ENCODE assay signal across 19 mouse cellular contexts in the genomic region with DNA sequence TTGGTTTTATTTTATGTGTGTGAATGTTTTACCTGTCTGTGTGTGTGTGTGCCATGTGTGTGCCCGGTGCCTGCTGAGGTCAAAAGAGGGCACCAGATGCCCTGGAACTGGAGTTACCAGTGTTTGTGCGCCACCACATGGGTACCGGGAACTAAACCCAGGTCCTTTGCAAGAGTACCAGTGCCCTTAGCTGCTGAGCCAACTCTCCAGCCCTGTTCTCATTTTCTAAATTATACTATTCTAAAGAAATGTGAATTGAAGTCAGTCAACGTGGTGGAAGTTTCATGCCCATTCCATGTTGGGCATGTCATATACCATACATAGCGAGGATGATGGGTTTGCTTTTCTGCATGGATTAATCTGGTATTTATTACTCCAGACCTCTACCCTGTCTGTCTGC.
DNase-seq lines count a peak whose midpoint lies in the region; ATAC-seq and TF ChIP-seq lines count a peak whose summit lies in the region.
"Had no signal": no experiment of that assay in that cellular context is flagged by ENCODE, and none has a peak within 500 bp of the region (broad histone marks: within the 10 kb centered on the region; RNA-seq: fewer than 3 reads in every experiment).

No protein-coding gene starts in this region.

- H3K4me2 ChIP-seq in heart, embryonic 11.5 days = peak overlapping the region; percentile 33
- H3K4me2 ChIP-seq in liver, embryonic 14.5 days (ENCODE audit: low read depth) = peak overlapping the region; percentile 67
- peak overlapping the region; percentile 58 for H3K4me2 ChIP-seq in liver, postnatal 0 days (ENCODE audit: low read depth, low read length)
- H3K4me2 ChIP-seq in intestine, embryonic 16.5 days (ENCODE audit: low read depth, low read length) = no peak overlapping the region
- H3K4me2 ChIP-seq: forebrain, embryonic 13.5 days; hindbrain, embryonic 15.5 days had no signal

- H3K27me3 ChIP-seq in heart, embryonic 11.5 days (ENCODE audit: control insufficient read depth, insufficient read depth, low read length) = no peaks in the 10 kb centered on the region
- H3K27me3 ChIP-seq in megakaryocyte, embryonic 14.5 days (replicated peaks) = no peaks in the 10 kb centered on the region
- H3K27me3 ChIP-seq in liver, embryonic 14.5 days (ENCODE audit: control insufficient read depth, insufficient read depth, low read length) = no peaks in the 10 kb centered on the region
- H3K27me3 ChIP-seq in liver, postnatal 0 days (ENCODE audit: insufficient read depth, low read length) = no peaks in the 10 kb centered on the region
- no peaks in the 10 kb centered on the region for H3K27me3 ChIP-seq in intestine, embryonic 16.5 days (replicated peaks; ENCODE audit: control insufficient read depth, insufficient read depth, low read length)
- H3K27me3 ChIP-seq: hindbrain, embryonic 15.5 days had no signal

- TF ChIP-seq EP300 in liver, embryonic 14.5 days (IDR thresholded peaks at IDR 0.05; ENCODE audit: low read depth) = no peak
- TF ChIP-seq EP300 in liver, postnatal 0 days (IDR thresholded peaks at IDR 0.05; ENCODE audit: low read depth) = no peak

- no peak for TF ChIP-seq CTCF in liver, embryonic 14.5 days (IDR thresholded peaks at IDR 0.05; ENCODE audit: low read depth)
- no peak for TF ChIP-seq CTCF in liver, postnatal 0 days (IDR thresholded peaks at IDR 0.05; ENCODE audit: low read depth)

- H3K27ac ChIP-seq in heart, embryonic 11.5 days (ENCODE audit: low read depth, low read length) = no peak overlapping the region
- H3K27ac ChIP-seq in liver, embryonic 14.5 days = peak overlapping the region; percentile 29; the same call in 1 of the 2 replicates
- no peak overlapping the region for H3K27ac ChIP-seq in liver, postnatal 0 days (ENCODE audit: low read depth)
- H3K27ac ChIP-seq in intestine, embryonic 16.5 days (ENCODE audit: low read length) = no peak overlapping the region
- H3K27ac ChIP-seq: embryonic facial prominence, embryonic 10.5 days; forebrain, embryonic 13.5 days; gastrocnemius, adult 2 months; hindbrain, embryonic 15.5 days had no signal

- H3K9ac ChIP-seq in heart, embryonic 11.5 days (ENCODE audit: low read depth, low read length) = no peak overlapping the region
- H3K9ac ChIP-seq in liver, embryonic 14.5 days (replicated peaks) = peak overlapping the region; percentile 65
- peak overlapping the region; percentile 59 for H3K9ac ChIP-seq in liver, postnatal 0 days (replicated peaks)
- H3K9ac ChIP-seq in intestine, embryonic 16.5 days (ENCODE audit: low read depth, low read length) = no peak overlapping the region
- H3K9ac ChIP-seq: forebrain, embryonic 13.5 days; forebrain, postnatal 0 days; hindbrain, embryonic 15.5 days had no signal

- no peak for DNase-seq in heart, postnatal 36 days
- no peak for DNase-seq in liver, embryonic 14.5 days (ENCODE audit: low read depth in 3 of 3, low spot score in 3 of 3)
- no peak for DNase-seq in liver, postnatal 0 days
- DNase-seq: adrenal gland, adult 2 months; adrenal gland, postnatal 25 days; cerebellum, adult 18-20 months; cerebellum, postnatal 10 days; forebrain, postnatal 0 days; gastrocnemius, adult 2 months; gastrocnemius, postnatal 36 days; heart, adult 18-20 months had no signal

- no peaks in the 10 kb centered on the region for H3K36me3 ChIP-seq in heart, embryonic 11.5 days (ENCODE audit: control insufficient read depth, insufficient read depth, low read length)
- H3K36me3 ChIP-seq in megakaryocyte, embryonic 14.5 days (replicated peaks; ENCODE audit: low read length) = no peaks in the 10 kb centered on the region
- peaks cover 4% of the 10 kb centered on the region; the same call in 1 of the 2 replicates for H3K36me3 ChIP-seq in liver, embryonic 14.5 days (replicated peaks; ENCODE audit: control insufficient read depth, insufficient read depth, low read depth)
- H3K36me3 ChIP-seq in liver, postnatal 0 days (replicated peaks; ENCODE audit: insufficient read depth, low read length) = no peaks in the 10 kb centered on the region
- no peaks in the 10 kb centered on the region for H3K36me3 ChIP-seq in intestine, embryonic 16.5 days (ENCODE audit: control insufficient read depth, insufficient read depth, low read length)
- H3K36me3 ChIP-seq: embryonic facial prominence, embryonic 10.5 days; hindbrain, embryonic 15.5 days had no signal

- intact Hi-C loops in heart, postnatal 36 days (cut with DNase I) = no loop called here

- ATAC-seq in heart, embryonic 11.5 days (replicated peaks; ENCODE audit: insufficient number of reproducible peaks, low FRiP score, low TSS enrichment) = no peak
- no peak for ATAC-seq in megakaryocyte, adult 5-6 weeks (ENCODE audit: poor library complexity, severe bottlenecking)
- no peak for ATAC-seq in liver, embryonic 14.5 days (ENCODE audit: insufficient read depth)
- ATAC-seq in liver, postnatal 0 days = no peak
- no peak for ATAC-seq in intestine, embryonic 16.5 days
- ATAC-seq: forebrain, embryonic 13.5 days; forebrain, postnatal 0 days; intestine, postnatal 0 days had no signal

- no peaks in the 10 kb centered on the region for H3K9me3 ChIP-seq in heart, embryonic 11.5 days (replicated peaks; ENCODE audit: control insufficient read depth, low read length)
- H3K9me3 ChIP-seq in megakaryocyte, embryonic 14.5 days = peaks cover 5% of the 10 kb centered on the region; the same call in 1 of the 2 replicates
- no peaks in the 10 kb centered on the region for H3K9me3 ChIP-seq in liver, embryonic 14.5 days (ENCODE audit: control insufficient read depth, low read length)
- H3K9me3 ChIP-seq in liver, postnatal 0 days (ENCODE audit: low read length) = no peaks in the 10 kb centered on the region
- H3K9me3 ChIP-seq in intestine, embryonic 16.5 days (ENCODE audit: control insufficient read depth, low read length) = no peaks in the 10 kb centered on the region
- H3K9me3 ChIP-seq: embryonic facial prominence, embryonic 10.5 days; forebrain, embryonic 13.5 days; hindbrain, embryonic 15.5 days had no signal

- H3K4me3 ChIP-seq in heart, embryonic 11.5 days (ENCODE audit: low read depth, low read length) = peak overlapping the region; percentile 31
- peak overlapping the region; percentile 1 for H3K4me3 ChIP-seq in megakaryocyte, embryonic 14.5 days (replicated peaks)
- H3K4me3 ChIP-seq in liver, embryonic 14.5 days (ENCODE audit: insufficient read depth in 1 of 2, low read depth in 2 of 2, low read length in 2 of 2) = peak overlapping the region; percentile 67 to 82
- H3K4me3 ChIP-seq in liver, postnatal 0 days (ENCODE audit: low read depth, low read length) = peak overlapping the region; percentile 50
- H3K4me3 ChIP-seq in intestine, embryonic 16.5 days (ENCODE audit: low read length) = no peak overlapping the region
- H3K4me3 ChIP-seq: embryonic facial prominence, embryonic 10.5 days; forebrain, embryonic 13.5 days; gastrocnemius, adult 2 months; hindbrain, embryonic 15.5 days had no signal

- WGBS in heart, embryonic 11.5 days (ENCODE audit: insufficient replicate concordance) = 96% methylated on average over 5 of the region's 5 CpGs
- 90% methylated on average over 5 of the region's 5 CpGs for WGBS in liver, embryonic 14.5 days (ENCODE audit: insufficient replicate concordance)
- 89% methylated on average over 5 of the region's 5 CpGs for WGBS in liver, postnatal 0 days (ENCODE audit: insufficient replicate concordance)
- WGBS in intestine, embryonic 16.5 days = 93% methylated on average over 5 of the region's 5 CpGs

- H3K4me1 ChIP-seq in heart, embryonic 11.5 days (ENCODE audit: control insufficient read depth, insufficient read depth, low read length) = peaks cover 3% of the 10 kb centered on the region; the same call in 1 of the 2 replicates
- peaks cover 3% of the 10 kb centered on the region; the same call in 1 of the 2 replicates for H3K4me1 ChIP-seq in megakaryocyte, embryonic 14.5 days
- H3K4me1 ChIP-seq in liver, embryonic 14.5 days (replicated peaks; ENCODE audit: control insufficient read depth in 2 of 2, insufficient read depth in 2 of 2, low read length in 1 of 2) = peaks cover 10 to 26% of the 10 kb centered on the region in 2 experiments
- 0 out of 2 replicates have a peak, but pooled peaks cover 2% of the 10 kb centered on the region for H3K4me1 ChIP-seq in liver, postnatal 0 days (ENCODE audit: insufficient read depth)
- H3K4me1 ChIP-seq in intestine, embryonic 16.5 days (ENCODE audit: control insufficient read depth, insufficient read depth, low read length) = no peaks in the 10 kb centered on the region

Comparison
In these comparisons a context has a peak if more than half of its experiments do, and no peak if none do; other contexts are left out.
1. H3K9ac ChIP-seq: peak in liver, embryonic 14.5 days (single experiment) and liver, postnatal 0 days (single experiment); none in heart, embryonic 11.5 days (single experiment) and intestine, embryonic 16.5 days (single experiment).